Mouse (Mus musculus): Measurements from ENCODE around the gene Tlr3.

The Tlr3 gene

DNA sequence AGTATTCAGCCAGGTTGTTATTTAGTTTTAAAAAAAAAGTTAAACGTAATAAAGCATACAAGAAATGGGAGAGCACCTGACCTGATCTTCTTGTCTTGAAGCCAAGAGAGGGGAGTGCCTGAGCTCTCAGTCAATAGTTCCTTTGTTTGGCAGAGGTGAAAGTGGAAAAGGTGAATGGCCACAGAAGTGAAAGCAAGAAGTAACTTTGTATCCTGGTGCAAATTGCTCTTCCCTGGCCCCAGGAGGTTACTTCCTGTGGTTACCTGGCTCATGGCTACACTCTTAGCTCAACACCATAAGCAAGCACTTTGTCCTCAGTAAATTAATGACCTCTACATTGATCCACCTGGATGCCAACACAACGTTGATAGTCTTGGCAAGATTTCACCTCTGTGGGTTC lies at the start of gene Tlr3:
Tlr3 (minus strand) TSS at position 199 of the 400 bp plus-strand sequence.
- no peak for DNase-seq (ENCODE audit: low read depth in 1 of 2, low spot score in 2 of 2)

GRCm38 (mm10) chr8:45457874-45458273 lies 47.0 kb upstream of the Tlr3 start:
- DNase-seq (ENCODE audit: low read depth in 1 of 2, low spot score in 2 of 2), result no peak

DNA sequence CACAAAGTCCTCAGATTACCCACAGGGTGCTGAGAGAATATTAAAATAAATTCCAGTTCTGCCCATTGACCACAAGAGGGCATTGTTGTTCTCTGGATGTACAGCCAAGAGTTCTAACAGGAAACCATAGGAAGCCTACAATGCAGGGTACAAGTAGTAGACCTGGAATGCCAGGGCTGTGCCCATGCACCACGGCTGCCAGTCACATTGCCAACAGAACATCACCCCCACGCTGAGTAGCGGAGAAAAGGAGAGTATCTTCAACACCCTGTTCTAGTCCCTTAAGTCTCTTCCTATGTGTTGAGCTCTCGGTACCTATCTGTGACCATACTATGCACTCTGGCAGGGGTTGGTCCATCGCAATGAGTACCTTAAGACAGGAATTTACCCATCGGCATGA lies 43.5 kb upstream of the Tlr3 start:
- peak in 1 of 2 experiments; percentile 1 for DNase-seq (ENCODE audit: low read depth in 1 of 2, low spot score in 2 of 2)

- DNase-seq (ENCODE audit: low read depth in 1 of 2, low spot score in 2 of 2), result no peak
Measured at GRCm38 (mm10) chr8:45452115-45452514, 41.2 kb upstream of the Tlr3 start.

DNA sequence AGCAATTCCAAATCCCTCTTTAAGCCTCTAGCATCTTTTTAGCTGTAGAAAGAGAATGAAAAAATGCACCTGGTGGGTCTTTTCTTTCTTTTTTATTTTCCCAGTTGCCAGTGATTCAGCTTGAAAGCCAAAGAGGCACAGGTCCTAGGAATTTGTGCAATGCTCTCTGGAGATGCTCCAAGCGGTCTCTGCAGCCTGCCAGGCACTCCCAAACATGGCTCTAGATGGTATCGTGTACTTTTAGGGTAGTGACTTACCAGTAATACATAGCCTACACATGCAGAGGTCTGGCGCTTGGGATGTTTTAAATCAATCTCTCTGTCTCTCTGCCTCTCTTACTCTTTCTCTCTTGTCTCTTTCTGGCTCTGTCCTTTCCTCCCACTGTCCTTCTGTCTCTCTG lies 38.0 kb upstream of the Tlr3 start:
- no peak for DNase-seq (ENCODE audit: low read depth in 1 of 2, low spot score in 2 of 2)

- DNase-seq (ENCODE audit: low read depth in 1 of 2, low spot score in 2 of 2), result no peak
Measured at GRCm38 (mm10) chr8:45448257-45448656, 37.4 kb upstream of the Tlr3 start.

- no peak for DNase-seq (ENCODE audit: low read depth in 1 of 2, low spot score in 2 of 2)
Measured at GRCm38 (mm10) chr8:45438899-45439535, 28.1 kb upstream of the Tlr3 start.

DNA sequence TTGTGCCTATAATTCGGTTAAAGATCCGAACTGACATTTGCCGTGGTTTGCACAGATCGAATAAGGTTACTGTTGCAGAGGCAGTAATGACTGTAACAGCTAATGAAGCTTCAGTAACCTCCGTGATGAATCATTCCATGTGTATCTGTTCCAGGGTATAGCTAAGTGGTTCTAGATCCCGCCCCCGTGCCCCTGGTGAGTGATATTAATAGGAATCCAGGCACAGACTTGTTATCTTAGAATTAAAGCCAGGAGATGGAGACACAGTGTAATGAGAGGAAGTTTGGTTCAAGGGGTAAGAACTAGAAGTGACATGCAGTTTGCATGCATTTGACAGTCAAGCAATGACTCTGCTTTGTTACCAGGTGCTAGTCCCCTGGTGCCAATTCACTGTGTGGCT lies 9.3 kb upstream of the Tlr3 start:
- DNase-seq (ENCODE audit: low read depth in 1 of 2, low spot score in 2 of 2), result no peak

DNA sequence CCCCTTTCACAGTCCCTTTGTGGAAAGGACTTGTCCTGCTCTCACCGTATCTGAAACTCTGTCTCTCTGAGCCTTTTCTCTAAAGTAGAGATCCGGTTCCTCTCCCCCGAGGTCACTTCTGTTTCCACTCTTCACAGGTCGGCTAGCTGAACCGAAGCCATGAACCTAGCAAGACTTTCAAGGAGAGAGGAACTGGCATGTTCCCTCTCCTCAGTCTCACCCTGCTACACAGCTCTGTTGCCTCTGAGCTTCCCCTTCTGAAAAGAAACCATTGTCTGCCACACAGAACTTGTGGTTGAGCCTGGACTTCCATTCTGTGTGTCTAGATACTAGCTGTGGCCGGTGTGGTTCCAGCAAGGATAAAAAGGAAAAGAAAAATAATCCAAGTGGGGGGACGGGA lies 4.1 kb upstream of the Tlr3 start:
- DNase-seq (ENCODE audit: low read depth in 1 of 2, low spot score in 2 of 2), result peak in 1 of 2 experiments; percentile 7

- DNase-seq (ENCODE audit: low read depth in 1 of 2, low spot score in 2 of 2), result no peak
Measured at GRCm38 (mm10) chr8:45410146-45410880, 567 bp downstream of the Tlr3 start.

DNA sequence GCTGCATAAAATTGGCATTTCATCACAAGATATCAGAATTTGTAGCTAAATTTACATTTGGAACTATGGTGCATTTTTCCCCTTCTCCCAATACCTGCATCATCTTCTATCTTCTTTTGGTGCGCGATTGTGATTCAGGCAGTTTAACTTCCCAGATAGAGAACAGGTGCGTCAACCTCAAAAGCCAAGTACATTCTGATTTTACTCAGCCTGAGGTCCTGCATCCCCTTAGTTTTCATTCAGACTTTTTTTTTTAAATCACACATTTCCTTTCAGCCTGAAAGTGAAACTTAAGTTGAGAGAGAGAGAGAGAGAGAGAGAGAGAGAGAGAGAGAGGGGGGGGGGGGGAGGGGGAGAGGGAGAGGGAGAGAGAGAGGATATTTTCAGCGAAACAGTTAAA lies 1.2 kb downstream of the Tlr3 start:
- DNase-seq (ENCODE audit: low read depth in 1 of 2, low spot score in 2 of 2), result no peak

DNA sequence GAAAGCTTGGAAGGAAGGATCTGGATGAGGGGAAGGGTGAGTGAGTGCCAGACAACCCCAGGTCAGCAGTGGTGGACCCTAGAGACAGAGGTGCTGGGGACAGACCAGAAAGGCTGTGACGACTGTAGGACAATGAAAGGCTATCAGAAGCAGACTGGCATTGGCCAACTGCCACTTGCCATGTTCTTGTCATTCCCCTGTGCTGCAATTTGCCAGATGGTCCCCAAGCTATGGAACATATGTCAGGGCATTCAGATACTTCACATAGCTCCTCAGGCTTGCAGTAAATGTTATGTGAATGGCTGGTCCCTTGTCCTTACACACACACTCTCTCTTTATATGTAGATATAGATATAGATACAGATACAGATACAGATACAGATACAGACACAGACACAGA lies 27.6 kb downstream of the Tlr3 start:
- DNase-seq (ENCODE audit: low read depth in 1 of 2, low spot score in 2 of 2), result no peak

DNA sequence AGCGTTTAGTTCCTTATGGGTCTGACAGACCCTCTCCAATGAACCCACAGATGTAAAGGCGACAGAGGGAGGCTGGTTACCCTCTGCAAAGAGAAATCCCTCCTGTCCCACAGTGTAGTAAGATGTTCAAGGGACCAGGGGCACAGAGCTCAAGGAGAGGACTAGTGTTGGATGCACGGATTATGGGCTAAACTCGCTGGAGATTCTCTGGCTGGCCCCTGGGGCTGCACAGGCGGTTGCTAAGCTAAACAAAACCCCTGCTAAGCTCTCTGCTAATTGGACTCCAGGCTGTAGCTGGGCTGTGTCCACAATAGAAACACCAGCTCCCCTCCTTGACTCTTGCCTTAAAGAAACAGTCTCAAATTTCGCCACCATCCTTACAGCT lies 28.9 kb downstream of the Tlr3 start, which contains the start of gene Fam149a:
Fam149a (minus strand) TSS at position 329 of the 385 bp plus-strand sequence.
- no peak for DNase-seq (ENCODE audit: low read depth in 1 of 2, low spot score in 2 of 2)

DNA sequence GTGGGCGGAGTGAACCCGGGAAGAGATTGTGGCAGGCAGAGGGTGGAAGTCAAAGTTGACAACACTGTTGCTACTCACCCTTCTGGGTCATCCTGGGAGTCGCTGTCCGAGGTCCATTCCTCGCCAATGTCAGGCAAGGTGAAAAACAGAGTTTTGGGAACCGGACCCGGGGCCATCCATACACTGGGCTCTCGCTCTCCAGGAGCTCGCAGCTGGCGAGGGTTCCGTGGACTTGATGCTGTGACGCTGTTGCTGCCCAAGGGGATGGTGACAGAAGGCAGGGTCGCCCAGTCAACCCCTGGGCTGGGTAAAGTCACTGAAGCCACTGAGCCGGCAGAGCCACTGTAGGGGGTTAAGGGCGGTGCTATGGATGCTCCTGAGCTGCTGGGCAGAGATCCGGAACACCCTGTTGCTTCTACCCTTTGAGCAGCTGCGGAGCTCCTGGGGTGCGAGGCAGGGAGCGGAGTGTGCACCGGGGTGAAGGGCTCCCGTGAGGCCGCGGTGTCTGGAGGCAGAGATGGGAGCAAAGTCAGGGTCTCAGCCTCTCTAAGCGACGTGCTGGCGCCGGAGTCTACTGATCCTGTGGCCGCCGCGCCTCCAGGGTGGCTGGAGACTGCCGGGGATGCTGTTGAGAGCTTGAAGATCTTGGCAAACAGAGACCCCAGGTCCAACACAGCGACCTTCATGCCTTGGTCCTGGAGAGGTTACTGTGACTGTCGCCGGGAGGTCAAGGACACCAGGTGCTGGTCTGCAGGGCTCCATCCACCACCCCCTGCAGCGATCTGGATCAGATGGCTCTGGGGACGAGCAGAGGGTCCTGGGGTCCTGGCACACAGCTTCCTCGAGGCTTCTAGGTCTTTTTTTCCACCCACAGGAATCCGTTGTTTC lies 29.6 kb downstream of the Tlr3 start:
- no peak for DNase-seq (ENCODE audit: low read depth in 1 of 2, low spot score in 2 of 2)

DNA sequence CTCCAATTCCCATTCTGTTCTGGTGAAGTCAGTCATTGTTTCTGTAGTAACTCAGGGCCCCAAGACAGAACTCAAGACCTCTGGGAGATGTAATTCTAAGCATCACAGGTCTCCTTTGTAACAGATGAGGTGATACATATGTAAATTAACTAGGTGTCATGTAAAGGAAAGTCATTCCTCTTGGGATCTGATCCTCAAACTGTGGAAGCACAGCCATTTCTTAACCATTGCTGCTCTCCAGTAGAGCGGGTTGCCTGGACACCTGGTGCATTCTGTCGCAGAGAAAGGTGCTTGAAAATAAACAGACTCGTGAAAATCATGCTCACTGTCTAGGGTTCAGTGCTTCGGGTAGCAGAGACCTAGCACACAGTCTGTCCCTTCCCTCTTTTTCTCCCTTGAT lies 30.3 kb downstream of the Tlr3 start:
- no peak for DNase-seq (ENCODE audit: low read depth in 1 of 2, low spot score in 2 of 2)

DNA sequence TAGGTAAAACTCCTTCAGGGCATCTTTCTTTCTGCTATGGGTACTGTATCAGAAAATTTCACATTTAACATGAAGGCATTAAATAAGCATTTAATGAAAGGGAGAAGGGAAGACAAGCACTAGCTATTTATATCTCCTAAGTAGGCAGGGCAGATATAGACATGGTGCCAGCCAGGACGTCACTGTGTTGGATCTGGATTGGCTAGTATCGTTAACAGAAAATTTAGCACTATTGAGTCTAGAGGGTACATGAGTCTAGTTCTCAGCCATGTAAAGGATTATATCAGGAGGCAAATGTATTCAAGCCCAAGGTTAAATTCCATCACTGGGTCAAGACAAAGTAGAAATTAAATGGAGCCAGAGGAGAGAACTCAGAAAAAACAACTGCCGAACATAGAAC lies 36.8 kb downstream of the Tlr3 start:
- no peak for DNase-seq (ENCODE audit: low read depth in 1 of 2, low spot score in 2 of 2)

DNA sequence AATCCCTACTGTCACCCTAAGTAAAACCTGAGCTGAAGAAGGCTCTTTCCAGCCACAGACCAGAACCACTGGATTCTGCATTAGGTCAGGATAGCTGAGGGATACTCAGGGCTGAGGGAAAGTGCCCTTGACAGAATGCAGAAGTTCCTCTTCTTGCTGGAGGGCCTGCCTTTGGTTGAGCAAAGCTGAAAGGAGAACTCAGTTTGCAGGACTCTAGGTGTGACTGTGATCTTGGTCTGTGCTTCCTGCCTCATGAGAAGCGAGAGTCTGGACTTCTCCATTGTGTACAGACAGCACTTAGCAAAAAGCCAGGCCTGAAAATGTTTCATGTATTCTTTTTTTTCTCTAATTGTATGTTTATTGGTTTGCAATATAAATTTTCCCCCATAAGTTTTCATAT lies 43.7 kb downstream of the Tlr3 start:
- DNase-seq (ENCODE audit: low read depth in 1 of 2, low spot score in 2 of 2), result peak in 1 of 2 experiments; percentile 16

DNA sequence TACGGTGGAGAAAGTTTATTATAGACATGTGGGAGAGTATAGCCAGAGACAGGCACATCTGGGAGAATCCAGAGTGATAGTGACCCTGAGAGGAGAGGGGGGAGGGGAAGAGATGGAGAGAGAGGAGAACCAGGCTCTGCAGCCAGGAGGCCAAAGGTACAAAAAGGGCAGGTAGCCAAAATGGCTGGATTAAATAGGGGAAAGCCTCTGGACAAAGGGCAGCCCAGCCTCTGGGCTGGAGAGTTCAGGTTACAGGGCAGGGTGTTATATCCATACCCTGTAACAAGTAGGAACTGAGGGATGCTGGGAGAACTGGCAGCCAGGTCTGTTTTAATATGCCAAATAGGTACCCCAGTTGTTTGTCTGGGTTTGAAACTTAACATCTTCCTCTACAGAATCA lies 47.7 kb downstream of the Tlr3 start:
- DNase-seq (ENCODE audit: low read depth in 1 of 2, low spot score in 2 of 2), result no peak

- no peak for DNase-seq (ENCODE audit: low read depth in 1 of 2, low spot score in 2 of 2)
Measured at GRCm38 (mm10) chr8:45362323-45362722, 48.6 kb downstream of the Tlr3 start.

- DNase-seq (ENCODE audit: low read depth in 1 of 2, low spot score in 2 of 2), result no peak
Measured at GRCm38 (mm10) chr8:45359091-45359605, 51.7 kb downstream of the Tlr3 start.

DNA sequence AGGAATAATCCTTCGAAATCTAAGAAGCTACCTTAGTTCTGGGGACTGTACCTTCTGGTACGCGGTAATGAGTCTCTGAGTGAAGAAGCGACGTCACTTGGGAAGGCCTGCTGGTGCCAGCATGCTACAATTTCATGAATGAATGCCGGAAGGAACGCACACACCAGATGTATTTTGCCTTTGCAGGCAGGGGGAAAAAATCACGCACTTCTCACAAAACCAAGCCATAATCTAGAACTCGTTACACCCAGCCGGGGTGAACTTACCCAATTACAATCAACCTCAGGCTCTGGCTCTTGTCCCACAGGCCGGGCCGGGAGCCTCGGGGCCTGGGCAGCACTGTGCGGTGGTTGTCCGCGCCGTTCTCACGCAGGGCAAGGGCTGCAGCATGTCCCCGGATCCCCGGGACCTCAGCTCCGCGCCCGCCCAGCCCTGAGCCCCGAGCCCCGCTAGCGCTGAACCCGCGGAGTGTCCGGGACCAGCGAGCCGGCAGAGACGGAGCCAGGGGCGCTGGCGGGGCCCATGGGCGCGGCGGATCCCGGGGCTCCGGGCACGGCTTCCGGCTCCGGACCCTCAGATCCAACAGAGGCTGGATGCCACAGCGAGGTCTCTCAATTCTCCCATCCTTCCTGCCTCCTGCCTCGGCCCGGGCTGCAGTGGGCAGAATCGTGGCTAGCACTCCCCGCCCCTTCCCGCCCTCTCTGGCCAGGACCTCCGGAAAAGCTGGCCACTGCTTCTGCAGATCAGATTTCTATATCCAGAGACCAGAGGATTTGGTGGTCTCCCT lies 52.6 kb downstream of the Tlr3 start:
- no peak for DNase-seq (ENCODE audit: low read depth in 1 of 2, low spot score in 2 of 2)

Measured in monocyte, adult 2 months (primary cell).